Mouse (Mus musculus) urinary bladder, postnatal 0 days (tissue): Measurements from ENCODE around the gene Asgr1. TPM values are rescaled to one million over a fixed set of nuclear protein-coding genes. Genes with fewer than 3 reads are reported as not detected.

Experiments used
- microRNA counts: library from miRNA; unstranded; fragments of <30 nt; microRNA quantifications from one replicate; lab custom pipeline; 2016
- microRNA-seq: library from miRNA; unstranded; fragments of <30 nt; microRNA quantifications from one replicate; pipeline ENCODE4, GENCODE M21; 2016
- polyA plus RNA-seq: library from polyadenylated mRNA; unstranded; fragments of >200 nt; fragmentation: Nextera tagmentation; extraction: Ambion mirVana; gene quantifications from 2 replicates; pipeline ENCODE4 v1.2.1, GENCODE M21; 2015

Gene Asgr1
- 0.23 and 0.55 TPM in 2 replicates for polyA plus RNA-seq

DNA sequence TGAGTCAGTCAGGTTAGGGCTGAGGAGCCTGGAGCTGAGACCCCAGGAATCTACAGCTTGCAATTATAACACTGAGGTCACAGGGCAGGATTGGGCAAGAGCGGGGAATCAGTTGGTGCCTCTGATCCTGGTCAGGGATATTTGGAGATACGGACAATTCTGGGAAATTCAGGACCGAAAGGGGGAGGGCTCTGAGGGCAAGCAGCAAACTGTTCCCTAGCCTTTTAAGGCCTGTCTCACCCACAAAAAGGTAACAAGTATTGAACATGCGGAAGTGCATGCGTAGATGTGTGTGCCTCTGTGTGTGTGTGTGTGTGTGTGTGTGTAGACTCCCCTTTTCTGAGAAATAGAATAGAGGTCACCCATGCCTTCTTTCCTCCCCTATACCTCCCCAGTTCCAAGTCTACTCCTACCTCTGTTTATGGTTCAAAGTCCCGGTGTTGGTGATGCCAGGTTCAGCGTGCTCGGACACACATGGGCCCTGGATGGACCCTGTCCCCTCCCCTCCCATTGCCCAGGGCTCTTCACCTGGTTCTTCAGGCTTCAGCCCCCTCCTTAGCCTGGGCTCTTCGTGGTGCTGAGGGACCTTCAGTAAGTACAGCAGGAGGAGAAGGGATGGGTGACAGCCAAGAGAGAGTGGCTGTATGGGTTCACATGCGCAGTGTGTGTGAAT is at the start of gene Asgr1:
TSS of gene Asgr1 (plus strand) at position 188 of the 673 bp plus-strand sequence.

DNA sequence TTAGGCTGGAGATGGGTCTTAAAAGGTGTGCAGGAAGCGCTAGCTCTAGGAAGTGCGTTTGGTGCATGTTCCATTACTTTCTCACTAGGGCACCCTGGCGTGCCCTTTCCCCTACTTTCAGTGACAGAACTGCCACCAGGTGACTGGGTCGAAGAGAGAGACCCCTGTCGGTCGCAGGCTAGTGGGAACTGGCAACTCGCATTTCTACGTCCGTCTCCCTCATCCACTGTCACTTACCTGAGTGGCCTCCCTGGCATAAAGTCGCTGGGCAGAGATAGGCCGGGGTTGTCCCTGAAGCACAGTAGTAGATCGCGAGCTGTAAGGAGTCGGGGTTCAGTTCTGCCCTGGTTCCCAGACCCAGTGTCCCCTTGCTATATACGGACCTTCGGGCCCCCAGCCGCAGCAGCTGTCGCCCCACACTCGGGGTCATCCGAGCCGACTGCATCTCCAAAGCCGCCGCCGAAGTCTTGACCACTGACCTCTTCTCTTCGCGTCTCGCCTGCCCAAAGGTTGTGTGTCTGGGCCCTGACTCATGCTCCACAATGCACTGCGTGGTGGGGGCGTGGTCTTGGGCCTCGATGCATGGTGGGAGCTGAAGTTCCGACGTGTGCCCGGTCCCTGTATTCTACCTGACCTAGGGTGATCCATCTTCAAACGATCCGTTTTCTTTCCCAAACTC is 38.9 kb upstream of the Asgr1 start, which contains the start of gene Acadvl:
TSS of gene Acadvl (minus strand) at position 532 of the 679 bp plus-strand sequence.

DNA sequence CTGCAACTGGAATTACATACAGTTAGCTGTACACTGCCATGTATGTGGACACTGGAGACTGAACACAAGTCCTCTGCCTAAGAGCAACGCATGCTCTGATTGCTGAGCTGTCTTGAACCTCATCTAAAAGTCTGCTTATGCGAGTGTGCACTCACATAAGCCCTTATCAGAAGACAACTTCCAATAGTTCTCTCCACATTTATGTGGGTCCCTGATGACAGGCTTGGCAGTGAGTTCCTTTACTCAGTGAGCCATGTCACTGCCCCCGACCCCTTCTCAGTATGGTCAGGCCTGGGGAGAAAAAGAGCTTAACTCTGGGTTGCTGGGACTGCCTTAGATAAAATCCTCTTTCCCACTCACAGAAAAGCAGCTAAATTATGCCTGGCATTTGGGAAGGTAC is 37.2 kb upstream of the Asgr1 start, which contains the start of gene Dlg4:
TSS of gene Dlg4 (plus strand) at position 274 of the 400 bp plus-strand sequence.

DNA sequence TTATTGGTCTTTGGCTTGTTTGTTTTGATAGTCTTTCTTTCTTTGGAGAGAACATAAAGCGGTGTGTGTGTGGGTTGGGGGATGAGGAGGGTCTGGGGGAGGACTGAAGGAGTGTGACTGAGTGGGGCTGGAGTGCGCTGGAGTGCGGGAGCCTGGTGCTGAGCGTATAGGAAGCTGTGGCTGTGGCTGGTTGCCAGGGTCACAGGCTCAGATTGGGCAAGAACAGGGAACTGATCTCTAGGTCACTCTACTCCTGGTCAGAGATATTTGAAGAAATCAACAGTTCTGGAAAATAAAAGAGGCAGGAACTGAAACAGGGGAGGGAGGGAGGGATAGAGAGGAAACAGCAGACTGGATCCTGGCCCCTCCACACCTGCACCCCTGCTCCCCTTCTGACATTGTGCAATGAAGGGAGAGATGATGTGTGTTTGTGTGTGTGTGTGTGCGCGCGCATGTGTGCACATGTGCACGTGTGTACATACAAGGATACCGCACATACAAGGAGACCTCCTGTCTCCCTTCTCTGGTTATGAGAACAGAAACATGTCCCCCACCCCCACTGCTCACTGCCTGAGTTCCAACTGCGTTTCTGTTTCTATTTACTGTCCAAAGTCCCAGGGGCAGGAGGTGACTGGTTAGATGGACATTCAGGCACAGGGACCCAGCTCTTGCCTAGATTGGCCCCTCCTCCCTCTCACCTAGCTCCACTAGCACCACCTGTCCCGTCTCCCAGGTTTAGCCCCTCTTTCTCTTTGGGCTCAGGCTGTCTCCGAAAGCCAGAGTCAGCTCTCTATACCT is 38.3 kb downstream of the Asgr1 start, which contains the start of gene Asgr2:
TSS of gene Asgr2 (plus strand) at position 659 of the 798 bp plus-strand sequence.

MicroRNA genes within 50 kb of the gene (microRNA counts, 519-probe panel; counts per million panel counts)
- not detected for microRNA mmu-miR-324-3p (lab: Ali Mortazavi, UCI)
- microRNA mmu-miR-324-5p (lab: Ali Mortazavi, UCI), result 3,475 counts per million, percentile 58 among the panel's probes with 10 or more counts

Small RNAs within 50 kb of the gene (microRNA-seq; reads per million reads assigned to microRNA genes)
- gene Mir324, result 2,542 reads per million, percentile 82 among the genes with 10 or more reads in this experiment

Other genes starting within 250 kb of the Asgr1 start
- 13.7 TPM in 2 replicates for gene Tmem102, start 248.5 kb upstream of the Asgr1 start, polyA plus RNA-seq
- gene Gm39566, start 238.8 kb upstream of the Asgr1 start, polyA plus RNA-seq, result not detected in 2 replicates
- gene Spem2, start 235.6 kb upstream of the Asgr1 start, polyA plus RNA-seq, result not detected in 2 replicates
- gene Spem1, start 231.9 kb upstream of the Asgr1 start, polyA plus RNA-seq, result 0.25 TPM in 1 of 2 replicates, not detected in the other
- 3.0 and 3.5 TPM in 2 replicates for gene Nlgn2, start 216.3 kb upstream of the Asgr1 start, polyA plus RNA-seq
- gene Tmem256, start 215.6 kb upstream of the Asgr1 start, polyA plus RNA-seq, result 421 and 430 TPM in 2 replicates
- gene Plscr3, start 207.7 kb upstream of the Asgr1 start, polyA plus RNA-seq, result 94.6 and 111 TPM in 2 replicates
- 6.2 and 6.4 TPM in 2 replicates for gene Tnk1, start 195.4 kb upstream of the Asgr1 start, polyA plus RNA-seq
- not detected in 2 replicates for gene Tmem95, start 176.1 kb upstream of the Asgr1 start, polyA plus RNA-seq
- gene Kctd11, start 172.7 kb upstream of the Asgr1 start, polyA plus RNA-seq, result 9.2 and 10.3 TPM in 2 replicates
- gene Acap1, start 158.5 kb upstream of the Asgr1 start, polyA plus RNA-seq, result 0.14 and 0.47 TPM in 2 replicates
- 2.4 and 2.8 TPM in 2 replicates for gene 2810408A11Rik, start 153.1 kb upstream of the Asgr1 start, polyA plus RNA-seq
- gene Neurl4, start 153.0 kb upstream of the Asgr1 start, polyA plus RNA-seq, result 3.3 and 4.0 TPM in 2 replicates
- gene Gps2, start 140.2 kb upstream of the Asgr1 start, polyA plus RNA-seq, result 40.4 and 40.8 TPM in 2 replicates
- gene Eif5a, start 132.1 kb upstream of the Asgr1 start, polyA plus RNA-seq, result 1,055 and 1,123 TPM in 2 replicates
- gene Ybx2, start 118.3 kb upstream of the Asgr1 start, polyA plus RNA-seq, result 0.54 and 1.3 TPM in 2 replicates
- 181 and 186 TPM in 2 replicates for gene Slc2a4, start 105.9 kb upstream of the Asgr1 start, polyA plus RNA-seq
- 61.3 and 78.2 TPM in 2 replicates for gene Cldn7, start 89.3 kb upstream of the Asgr1 start, polyA plus RNA-seq
- 17.5 and 18.5 TPM in 2 replicates for gene Ctdnep1, start 72.9 kb upstream of the Asgr1 start, polyA plus RNA-seq
- 83.8 and 90.4 TPM in 2 replicates for gene Elp5, start 71.6 kb upstream of the Asgr1 start, polyA plus RNA-seq
- 483 and 506 TPM in 2 replicates for gene Gabarap, start 62.9 kb upstream of the Asgr1 start, polyA plus RNA-seq
- 46.2 and 46.3 TPM in 2 replicates for gene Phf23, start 58.3 kb upstream of the Asgr1 start, polyA plus RNA-seq
- gene Dvl2, start 53.5 kb upstream of the Asgr1 start, polyA plus RNA-seq, result 13.4 and 13.8 TPM in 2 replicates
- gene Acadvl, start 38.7 kb upstream of the Asgr1 start, polyA plus RNA-seq, result 89.2 and 94.2 TPM in 2 replicates
- gene Dlg4, start 37.1 kb upstream of the Asgr1 start, polyA plus RNA-seq, result 4.8 and 5.2 TPM in 2 replicates
- not detected in 2 replicates for gene Asgr2, start 38.6 kb downstream of the Asgr1 start, polyA plus RNA-seq
- gene Mgl2, start 76.2 kb downstream of the Asgr1 start, polyA plus RNA-seq, result 0.58 and 0.90 TPM in 2 replicates
- 1.6 and 2.0 TPM in 2 replicates for gene Clec10a, start 102.1 kb downstream of the Asgr1 start, polyA plus RNA-seq
- gene Slc16a11, start 158.7 kb downstream of the Asgr1 start, polyA plus RNA-seq, result 0.87 and 1.5 TPM in 2 replicates
- 3.1 and 4.4 TPM in 2 replicates for gene Slc16a13, start 167.0 kb downstream of the Asgr1 start, polyA plus RNA-seq
- gene Bcl6b, start 175.7 kb downstream of the Asgr1 start, polyA plus RNA-seq, result 3.7 and 4.7 TPM in 2 replicates
- 95.7 and 103 TPM in 2 replicates for gene 0610010K14Rik, start 183.8 kb downstream of the Asgr1 start, polyA plus RNA-seq
- gene Gm21988, start 185.7 kb downstream of the Asgr1 start, polyA plus RNA-seq, result 6.7 and 7.6 TPM in 2 replicates
- 285 and 308 TPM in 2 replicates for gene Rnasek, start 185.8 kb downstream of the Asgr1 start, polyA plus RNA-seq
- 2.3 and 3.6 TPM in 2 replicates for gene Alox12, start 201.3 kb downstream of the Asgr1 start, polyA plus RNA-seq